Mouse (Mus musculus) forebrain, embryonic 14.5 days (tissue): ENCODE data around the gene Gpr183. TPM values are rescaled to one million over a fixed set of nuclear protein-coding genes. Genes with fewer than 3 reads are reported as not detected.

Experiments
- ATAC-seq: fragments of 200-750 bp; cut with Nextera tagmentation; 2 replicates; pipeline ENCODE4 v1.8.0; 2017; ENCODE audit warnings: mild to moderate bottlenecking, moderate library complexity
- DNase-seq: peaks from one replicate; pipeline ENCODE4 v3.0.0-alpha.2; 2015; ENCODE audit warnings: low spot score
- H3K27ac ChIP-seq: fragments of 300-500 bp; sonication (generic); 2 replicates; pipeline ENCODE4 v1.5.1; 2014; ENCODE audit warnings: low read depth, mild to moderate bottlenecking, control low read depth, low read length, moderate library complexity
- H3K27me3 ChIP-seq: fragments of 300-500 bp; sonication (generic); replicated peaks from 2 replicates; pipeline ENCODE4 v1.6.1; 2014; ENCODE audit warnings: low read length, control low read depth, mixed read lengths; ENCODE audit not compliant: control insufficient read depth, insufficient read depth
- H3K36me3 ChIP-seq: fragments of 300-500 bp; sonication (generic); 2 replicates; pipeline ENCODE4 v1.6.1; 2014; ENCODE audit warnings: low read length, control low read depth; ENCODE audit not compliant: control insufficient read depth, insufficient read depth
- H3K4me1 ChIP-seq: fragments of 300-500 bp; sonication (generic); 2 replicates; pipeline ENCODE4 v1.6.1; 2014; ENCODE audit warnings: antibody characterized with exemption, low read length, control low read depth; ENCODE audit not compliant: control insufficient read depth, insufficient read depth
- H3K4me2 ChIP-seq: fragments of 300-500 bp; sonication (generic); 2 replicates; pipeline ENCODE4 v1.6.1; 2014; ENCODE audit warnings: mild to moderate bottlenecking, control low read depth, low read length
- H3K4me3 ChIP-seq: fragments of 300-500 bp; sonication (generic); 2 replicates; pipeline ENCODE4 v1.5.1; 2014; ENCODE audit warnings: low read depth, low read length, control low read depth
- H3K9ac ChIP-seq: fragments of 300-500 bp; sonication (generic); 2 replicates; pipeline ENCODE4 v1.6.1; 2014; ENCODE audit warnings: mild to moderate bottlenecking, low read length, control low read depth, moderate library complexity
- H3K9me3 ChIP-seq: fragments of 300-500 bp; sonication (generic); replicated peaks from 2 replicates; pipeline ENCODE4 v1.6.1; 2016; ENCODE audit warnings: low read length, control low read depth, mixed read lengths; ENCODE audit not compliant: control insufficient read depth
- WGBS: fragments of 180-500 bp; shearing (Covaris S2); extraction: QIAGEN DNeasy Blood & Tissue Kit; methylation state at CpG from one replicate; pipeline ENCODE4 v1.1.7; 2014; 5-methylcytosine and 5-hydroxymethylcytosine counted together
- polyA plus RNA-seq: library from polyadenylated mRNA; unstranded; fragments of >200 nt; fragmentation: Nextera tagmentation; extraction: Ambion mirVana; gene quantifications from 2 replicates; pipeline ENCODE4 v1.2.1, GENCODE M21; 2014

The Gpr183 gene
- polyA plus RNA-seq, 1 experiment from 2014 or later: 1.1 TPM

DNA sequence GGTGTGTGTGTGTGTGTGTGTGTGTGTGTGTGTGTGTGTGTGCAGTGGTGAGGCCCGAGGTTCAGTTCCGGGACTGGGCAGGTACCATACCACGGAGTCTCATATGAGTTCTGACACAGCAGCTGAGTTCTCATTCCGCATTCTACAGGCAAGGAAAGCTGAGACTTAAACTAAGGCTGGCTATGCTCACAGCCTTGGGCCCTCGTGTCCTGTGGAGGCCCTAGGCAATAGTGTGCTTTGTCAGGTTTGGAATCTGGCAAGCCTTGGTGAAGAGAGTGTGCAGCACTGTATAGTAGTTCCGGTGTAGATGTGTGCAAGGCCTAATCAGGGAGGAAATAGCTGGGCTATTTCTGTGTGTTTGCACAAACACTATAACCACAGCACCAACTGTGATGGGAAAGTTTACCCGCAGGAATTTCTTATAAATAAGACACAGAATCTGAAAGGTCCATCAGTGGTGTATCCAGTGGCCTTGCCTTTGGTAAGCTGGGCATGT is 61.6 kb downstream of the Gpr183 start:
- H3K36me3 ChIP-seq: peaks cover 18% of the 10 kb centered on the region
- no peak overlapping the region for H3K27ac ChIP-seq
- H3K27me3 ChIP-seq: no peaks in the 10 kb centered on the region
- H3K9ac ChIP-seq: no peak overlapping the region
- H3K4me3 ChIP-seq: no peak overlapping the region
- no peak for DNase-seq
- H3K9me3 ChIP-seq: no peaks in the 10 kb centered on the region
- H3K4me2 ChIP-seq: no peak overlapping the region
- WGBS: 94% methylated on average over 7 of the region's 7 CpGs
- no peaks in the 10 kb centered on the region for H3K4me1 ChIP-seq
- ATAC-seq: no peak

Other genes with a start within 250 kb of the Gpr183 start
- 8.5 and 12.6 TPM in 2 replicates for gene Dock9, start 167.4 kb downstream of the Gpr183 start, polyA plus RNA-seq
- 55.6 and 56.9 TPM in 2 replicates for gene Ubac2, start 86.6 kb downstream of the Gpr183 start, polyA plus RNA-seq
- gene Gpr18, start 49.4 kb downstream of the Gpr183 start, polyA plus RNA-seq: not detected in 2 replicates
- gene Timm8a2, start 69.5 kb upstream of the Gpr183 start, polyA plus RNA-seq: not detected in 2 replicates
- 110 and 122 TPM in 2 replicates for gene Tm9sf2, start 141.8 kb upstream of the Gpr183 start, polyA plus RNA-seq
- 16.0 and 18.9 TPM in 2 replicates for gene Clybl, start 216.5 kb upstream of the Gpr183 start, polyA plus RNA-seq